Mouse (Mus musculus) heart, postnatal 36 days (tissue): ENCODE measurements around the gene Dnajc16. TPM values are rescaled to one million over a fixed set of nuclear protein-coding genes. Genes with fewer than 3 reads are reported as not detected.

Source experiments
- total RNA-seq, 2 experiments: library from RNA; stranded (reverse); gene quantifications; 2 replicates each; pipeline ENCODE4 v1.2.3; 2021

Gene Dnajc16
- total RNA-seq, 2 experiments from 2014 or later = 20.3 to 20.5 TPM

Other genes with a start within 250 kb of the Dnajc16 start
- 100 to 1,000 TPM; 231 to 294 TPM for gene Fblim1, start 184.8 kb downstream of the Dnajc16 start, total RNA-seq
- gene Tmem82, start 172.3 kb downstream of the Dnajc16 start, total RNA-seq = 10 to 100 TPM; 26.1 to 29.2 TPM
- 100 to 1,000 TPM; 160 to 170 TPM for gene Slc25a34, start 167.1 kb downstream of the Dnajc16 start, total RNA-seq
- 100 to 1,000 TPM; 103 to 112 TPM for gene Plekhm2, start 126.0 kb downstream of the Dnajc16 start, total RNA-seq
- gene Rsc1a1, start 105.3 kb downstream of the Dnajc16 start, total RNA-seq = under 1 TPM in 1 of 2 experiments, not detected in 1; 1.00 TPM
- gene Ddi2, start 67.5 kb downstream of the Dnajc16 start, total RNA-seq = 10 to 100 TPM; 30.7 to 31.0 TPM
- gene Agmat, start 44.3 kb downstream of the Dnajc16 start, total RNA-seq = under 1 TPM in 1 of 2 experiments, not detected in 1; 0.19 TPM
- 1 to 10 TPM; 9.1 to 9.6 TPM for gene Casp9, start 2.7 kb upstream of the Dnajc16 start, total RNA-seq
- gene Cela2a, start 35.2 kb upstream of the Dnajc16 start, total RNA-seq = not detected
- gene Ctrc, start 55.4 kb upstream of the Dnajc16 start, total RNA-seq = not detected
- gene Efhd2, start 84.0 kb upstream of the Dnajc16 start, total RNA-seq = 10 to 100 TPM; 20.4 to 21.3 TPM
- not detected for gene Fhad1, start 224.2 kb upstream of the Dnajc16 start, total RNA-seq